Mouse (Mus musculus) G1E (cell line): ENCODE data around the gene Lexm. TPM values are rescaled to one million over a fixed set of nuclear protein-coding genes. Genes with fewer than 3 reads are reported as not detected.

Experiments
- ATAC-seq: 2 replicates; pipeline ENCODE4 v1.8.0; 2016; ENCODE audit warnings: mild to moderate bottlenecking; ENCODE audit not compliant: insufficient number of reproducible peaks, poor library complexity, low FRiP score, severe bottlenecking; ENCODE audit errors: extremely low read depth
- DNase-seq: peaks from one replicate; pipeline ENCODE4 v3.0.0; 2012; ENCODE audit warnings: low spot score
- H3K27me3 ChIP-seq: 2 replicates; pipeline ENCODE4 v1.6.1; 2012; ENCODE audit warnings: mild to moderate bottlenecking, low read length, inconsistent platforms; ENCODE audit not compliant: insufficient read depth
- H3K36me3 ChIP-seq: replicated peaks from 2 replicates; pipeline ENCODE3; 2012; ENCODE audit warnings: mild to moderate bottlenecking, inconsistent platforms
- H3K4me1 ChIP-seq: 2 replicates; pipeline ENCODE4 v1.6.1; 2012; ENCODE audit warnings: low read depth, low read length, inconsistent platforms, mixed read lengths; ENCODE audit not compliant: insufficient read depth
- H3K4me3 ChIP-seq: 2 replicates; pipeline ENCODE4 v1.5.1; 2012; ENCODE audit warnings: low read depth, mild to moderate bottlenecking, inconsistent platforms, low read length, moderate library complexity, mixed read lengths
- H3K9me3 ChIP-seq: replicated peaks from 2 replicates; pipeline ENCODE4 v1.6.1; 2012; ENCODE audit warnings: inconsistent platforms
- CTCF ChIP-seq: IDR thresholded peaks from 2 replicates; pipeline ENCODE4 v1.5.1; 2012; ENCODE audit warnings: low read depth, low read length, inconsistent platforms, mixed read lengths
- GATA1 ChIP-seq: IDR thresholded peaks from 2 replicates; pipeline ENCODE4 v1.6.1; 2012; ENCODE audit warnings: borderline replicate concordance, low read length, inconsistent platforms, mixed read lengths
- GATA2 ChIP-seq: IDR thresholded peaks from 2 replicates; pipeline ENCODE4 v1.6.1; 2012; ENCODE audit warnings: low read depth, low read length, inconsistent platforms, borderline replicate concordance
- POLR2AphosphoS5 ChIP-seq: IDR thresholded peaks from 2 replicates; pipeline ENCODE4 v1.6.1; 2012; ENCODE audit warnings: low read depth, low read length, inconsistent platforms; ENCODE audit not compliant: insufficient replicate concordance
- TAL1 ChIP-seq: conservative IDR thresholded peaks from 2 replicates; pipeline ENCODE4 v1.6.1; 2012; ENCODE audit warnings: low read depth, low read length, inconsistent platforms, mixed read lengths
- polyA plus RNA-seq: library from polyadenylated mRNA; stranded (reverse); fragments of >175 nt; gene quantifications from 2 replicates; pipeline ENCODE4 v1.2.3, GENCODE M21; 2012
- total RNA-seq, 2 experiments: library from RNA; stranded (forward) in 1 of 2; stranded (reverse) in 1 of 2; fragments of 200-1000 nt in 1 of 2; fragments of >200 nt in 1 of 2; fragmentation: Nextera tagmentation in 1 of 2; gene quantifications; 2 replicates each; pipeline ENCODE4 v1.2.3; 2014 to 2017

The Lexm gene
- total and polyA plus RNA-seq, 3 experiments: not detected

GRCm38 (mm10) chr4:106606639-106607554, 10.1 kb downstream of the Lexm start:
- Histone ChIP-seq H3K4me1 (peaks cover 8% of the 10 kb centered on the region; the same call in 1 of the 2 replicates), H3K4me3 (no peak overlapping the region), H3K9me3 (peaks cover 3% of the 10 kb centered on the region; the same call in 1 of the 2 replicates), H3K36me3 (no peaks in the 10 kb centered on the region), H3K27me3 (peaks cover 5% of the 10 kb centered on the region; the same call in 1 of the 2 replicates)
- TF ChIP-seq POLR2AphosphoS5 (no peak), GATA1 (no peak), CTCF (no peak), GATA2 (no peak), TAL1 (no peak)
- DNase-seq (no peak), ATAC-seq (no peak)

GRCm38 (mm10) chr4:106600770-106601169, 16.3 kb downstream of the Lexm start:
- no peak for ATAC-seq
- Histone ChIP-seq H3K4me1 (no peaks in the 10 kb centered on the region), H3K36me3 (no peaks in the 10 kb centered on the region), H3K27me3 (peaks cover 4% of the 10 kb centered on the region; the same call in 1 of the 2 replicates), H3K4me3 (no peak overlapping the region), H3K9me3 (0 out of 2 replicates have a peak, but pooled peaks cover 3% of the 10 kb centered on the region)
- DNase-seq: no peak
- TF ChIP-seq GATA2 (no peak), TAL1 (no peak), GATA1 (no peak)

- TF ChIP-seq GATA2 (no peak), GATA1 (no peak), POLR2AphosphoS5 (no peak), TAL1 (no peak), CTCF (no peak)
- no peaks in the 10 kb centered on the region for H3K4me1 ChIP-seq
- peaks cover 4% of the 10 kb centered on the region for H3K27me3 ChIP-seq
- H3K9me3 ChIP-seq: 0 out of 2 replicates have a peak, but pooled peaks cover 3% of the 10 kb centered on the region
- no peak overlapping the region for H3K4me3 ChIP-seq
- DNase-seq (no peak), ATAC-seq (no peak)
- no peaks in the 10 kb centered on the region for H3K36me3 ChIP-seq
These were observed 17.6 kb downstream of the Lexm start for GRCm38 (mm10) chr4:106599415-106599814.

- 0 out of 2 replicates have a peak, but pooled peaks cover 3% of the 10 kb centered on the region for H3K9me3 ChIP-seq
These were observed 19.3 kb downstream of the Lexm start for GRCm38 (mm10) chr4:106597741-106598140.

GRCm38 (mm10) chr4:106597055-106597454, 20.0 kb downstream of the Lexm start:
- peaks cover 4% of the 10 kb centered on the region for H3K27me3 ChIP-seq
- TF ChIP-seq GATA2 (no peak), POLR2AphosphoS5 (no peak)
- no peak overlapping the region for H3K4me3 ChIP-seq
- no peaks in the 10 kb centered on the region for H3K4me1 ChIP-seq
- no peaks in the 10 kb centered on the region for H3K36me3 ChIP-seq
- ATAC-seq (no peak), DNase-seq (no peak)
- H3K9me3 ChIP-seq: no peaks in the 10 kb centered on the region

More at GRCm38 (mm10) chr4:106597741-106598140, 19.3 kb downstream of the Lexm start:
- TF ChIP-seq POLR2AphosphoS5: no peak
- TF ChIP-seq CTCF: no peak
- no peak for TF ChIP-seq GATA2
- no peak for TF ChIP-seq TAL1
- TF ChIP-seq GATA1: no peak
- H3K36me3 ChIP-seq: no peaks in the 10 kb centered on the region
- no peak for DNase-seq
- no peak for ATAC-seq
- no peak overlapping the region for H3K4me3 ChIP-seq
- H3K27me3 ChIP-seq: peaks cover 4% of the 10 kb centered on the region
- H3K4me1 ChIP-seq: no peaks in the 10 kb centered on the region

GRCm38 (mm10) chr4:106596200-106596599, 20.8 kb downstream of the Lexm start:
- TF ChIP-seq TAL1: no peak
- TF ChIP-seq POLR2AphosphoS5: no peak
- TF ChIP-seq GATA2: no peak
- TF ChIP-seq CTCF: no peak
- TF ChIP-seq GATA1: no peak
- peaks cover 4% of the 10 kb centered on the region for H3K27me3 ChIP-seq
- H3K36me3 ChIP-seq: peaks cover 3% of the 10 kb centered on the region
- ATAC-seq (no peak), DNase-seq (no peak)
- no peak overlapping the region for H3K4me3 ChIP-seq
- H3K9me3 ChIP-seq: no peaks in the 10 kb centered on the region
- no peaks in the 10 kb centered on the region for H3K4me1 ChIP-seq
